9 mouse cellular contexts compared by ENCODE assay signal in genomic region chr6:13224596-13225227, GRCm38 (mm10). TPM values are rescaled to one million over a fixed set of nuclear protein-coding genes. Genes with fewer than 3 reads are reported as not detected.
DNase-seq lines count a peak whose midpoint lies in the region; ATAC-seq lines count a peak whose summit lies in the region.
"Had no signal": no experiment of that assay in that cellular context is flagged by ENCODE, and none has a peak within 500 bp of the region (broad histone marks: within the 10 kb centered on the region; RNA-seq: fewer than 3 reads in every experiment).

Gene Vwde, minus strand, starts transcription at chr6:13224965.

- H3K9me3 ChIP-seq in hindbrain, embryonic 14.5 days (ENCODE audit: control insufficient read depth, low read length): no peaks in the 10 kb centered on the region
- no peaks in the 10 kb centered on the region for H3K9me3 ChIP-seq in midbrain, embryonic 12.5 days

- no peaks in the 10 kb centered on the region for H3K36me3 ChIP-seq in hindbrain, embryonic 14.5 days (replicated peaks; ENCODE audit: control insufficient read depth, insufficient read depth)
- H3K36me3 ChIP-seq in midbrain, embryonic 12.5 days: no peaks in the 10 kb centered on the region

- no peak within 1 kb of the TSS for H3K27ac ChIP-seq in hindbrain, embryonic 14.5 days
- no peak within 1 kb of the TSS for H3K27ac ChIP-seq in midbrain, embryonic 12.5 days (replicated peaks)

- 28% methylated on average over 15 of the region's 15 CpGs for WGBS in hindbrain, embryonic 14.5 days
- 25% methylated on average over 15 of the region's 15 CpGs for WGBS in midbrain, embryonic 12.5 days

- no peaks in the 10 kb centered on the region for H3K4me1 ChIP-seq in hindbrain, embryonic 14.5 days (replicated peaks; ENCODE audit: control insufficient read depth, insufficient read depth, low read length)
- peaks cover 5% of the 10 kb centered on the region; the same call in 1 of the 2 replicates for H3K4me1 ChIP-seq in midbrain, embryonic 12.5 days

- 0 out of 2 replicates have a peak within 1 kb of the TSS, but pooled peaks have one; percentile 11 for H3K9ac ChIP-seq in hindbrain, embryonic 14.5 days
- no peak within 1 kb of the TSS for H3K9ac ChIP-seq in midbrain, embryonic 12.5 days (replicated peaks)

- H3K27me3 ChIP-seq in hindbrain, embryonic 14.5 days (ENCODE audit: control insufficient read depth, insufficient read depth, low read length): no peaks in the 10 kb centered on the region
- H3K27me3 ChIP-seq in midbrain, embryonic 12.5 days: no peaks in the 10 kb centered on the region

- H3K4me3 ChIP-seq in hindbrain, embryonic 14.5 days (replicated peaks; ENCODE audit: low read length): peak within 1 kb of the TSS; percentile 23
- H3K4me3 ChIP-seq in midbrain, embryonic 12.5 days: peak within 1 kb of the TSS; percentile 23

- H3K4me2 ChIP-seq in hindbrain, embryonic 14.5 days (replicated peaks): peak within 1 kb of the TSS; percentile 53
- peak within 1 kb of the TSS; percentile 45 for H3K4me2 ChIP-seq in midbrain, embryonic 12.5 days (replicated peaks)

- no peak for DNase-seq in frontal cortex, postnatal 14 days (ENCODE audit: low spot score in 2 of 2)
- peak; percentile 19 for DNase-seq in ZHBTc4 (ENCODE audit: low read depth, low spot score)
- no peak for DNase-seq in hindbrain, embryonic 14.5 days (ENCODE audit: low spot score)
- no peak for DNase-seq in thymus, postnatal 25 days
- DNase-seq in urinary bladder, adult 2 months (ENCODE audit: low spot score): no peak

- peak; percentile 81 for ATAC-seq in frontal cortex, adult (ENCODE audit: low TSS enrichment)
- ATAC-seq in hindbrain, embryonic 14.5 days (ENCODE audit: low FRiP score): no peak
- peak; percentile 56; the same call in 1 of the 2 replicates for ATAC-seq in midbrain, embryonic 12.5 days (ENCODE audit: low FRiP score, low read depth)
- ATAC-seq in CD4-positive, CD25-positive, alpha-beta regulatory T cell, adult 4 months: no peak

RNA-seq across cellular contexts. Expression of gene Vwde, which starts in this region (rescaled TPM):
- polyA plus RNA-seq in hindbrain, embryonic 14.5 days (2014; fragmentation: Nextera tagmentation; extraction: Ambion mirVana): 0.13 and 0.17 TPM in 2 replicates
- polyA plus RNA-seq in midbrain, embryonic 12.5 days (2016; fragmentation: Nextera tagmentation; extraction: Ambion mirVana): 0.26 TPM in 1 of 2 replicates, not detected in the other
- under 1 TPM in 1 of 2 experiments, not detected in 1; 0.24 TPM for polyA plus RNA-seq in CD4-positive, CD25-positive, alpha-beta regulatory T cell, adult 4 months (2017; shearing (Covaris generic))
- polyA plus RNA-seq in urinary bladder, adult 2 months (2012; rRNA removed): not detected in 2 replicates
- polyA plus RNA-seq: cortical plate, adult 2 months had no signal

Comparison
In these comparisons a context has a peak if more than half of its experiments do, and no peak if none do; other contexts are left out.
1. Peak in ATAC-seq, H3K4me3 ChIP-seq and H3K4me2 ChIP-seq in midbrain, embryonic 12.5 days; RNA of the gene not detected or under 1 TPM.